23 mouse cellular contexts compared by ENCODE assay signal in the genomic region with DNA sequence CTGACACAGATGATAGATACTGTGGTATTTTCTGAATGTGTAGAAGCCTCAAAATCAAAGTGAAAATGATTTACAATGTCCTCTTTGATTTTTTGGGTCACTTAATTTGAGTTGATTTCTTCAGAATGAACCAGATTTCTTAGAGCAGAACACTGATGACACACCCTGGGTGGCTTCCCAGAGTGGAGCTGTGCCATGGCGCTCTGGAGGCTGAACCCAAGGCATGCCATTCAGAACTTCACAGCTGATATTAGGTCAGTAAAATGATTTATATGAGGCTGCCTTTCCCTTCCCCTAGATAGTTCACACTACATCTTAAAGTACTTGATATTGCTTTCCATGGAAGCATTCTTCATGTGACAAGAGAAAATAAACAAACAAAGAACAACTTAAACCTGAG. TPM values are rescaled to one million over a fixed set of nuclear protein-coding genes. Genes with fewer than 3 reads are reported as not detected.
DNase-seq lines count a peak whose midpoint lies in the region; ATAC-seq and TF ChIP-seq lines count a peak whose summit lies in the region.
"Had no signal": no experiment of that assay in that cellular context is flagged by ENCODE, and none has a peak within 500 bp of the region (broad histone marks: within the 10 kb centered on the region; RNA-seq: fewer than 3 reads in every experiment).

No protein-coding gene starts in this region.

- ATAC-seq in neural tube, embryonic 15.5 days (ENCODE audit: low FRiP score), result no peak
- ATAC-seq: forebrain, embryonic 15.5 days; intestine, embryonic 15.5 days; liver, embryonic 12.5 days; midbrain, embryonic 16.5 days had no signal

- H3K9me3 ChIP-seq in neural tube, embryonic 15.5 days (replicated peaks), result no peaks in the 10 kb centered on the region
- H3K9me3 ChIP-seq: embryonic facial prominence, embryonic 15.5 days; forebrain, embryonic 15.5 days; heart, embryonic 15.5 days; hindbrain, embryonic 15.5 days; intestine, embryonic 15.5 days; kidney, embryonic 15.5 days; limb, embryonic 13.5 days; liver, embryonic 12.5 days; midbrain, embryonic 10.5 days; neural tube, embryonic 13.5 days had no signal

- 67% methylated on average over 1 of the region's 1 CpGs for WGBS in lung, adult 2 months
- WGBS in neural tube, embryonic 15.5 days, result 82% methylated on average over 1 of the region's 1 CpGs

- peak; percentile 4 for DNase-seq in gastrocnemius, adult 18-20 months (ENCODE audit: low spot score)
- no peak for DNase-seq in gastrocnemius, postnatal 4 days (ENCODE audit: low spot score in 2 of 2)
- peak; percentile 13 for DNase-seq in lung, postnatal 36 days
- DNase-seq in lung, adult 2 months, result no peak
- peak; percentile 15 for DNase-seq in adrenal gland, postnatal 25 days
- no peak for DNase-seq in kidney, adult 8-10 months
- DNase-seq: cerebellum, adult 8-10 months; kidney, postnatal 36 days; layer of hippocampus, postnatal 36 days had no signal

- no peaks in the 10 kb centered on the region for H3K36me3 ChIP-seq in neural tube, embryonic 15.5 days
- H3K36me3 ChIP-seq: embryonic facial prominence, embryonic 15.5 days; forebrain, embryonic 15.5 days; heart, embryonic 15.5 days; hindbrain, embryonic 15.5 days; intestine, embryonic 15.5 days; kidney, embryonic 15.5 days; limb, embryonic 13.5 days; liver, embryonic 12.5 days; midbrain, embryonic 10.5 days; neural tube, embryonic 13.5 days had no signal

- TF ChIP-seq CTCF in lung, adult 2 months (IDR thresholded peaks at IDR 0.05; ENCODE audit: insufficient read depth, low read length), result no peak

- no peaks in the 10 kb centered on the region for H3K27me3 ChIP-seq in neural tube, embryonic 15.5 days (replicated peaks)
- H3K27me3 ChIP-seq: embryonic facial prominence, embryonic 15.5 days; forebrain, embryonic 15.5 days; heart, embryonic 15.5 days; hindbrain, embryonic 15.5 days; intestine, embryonic 15.5 days; kidney, embryonic 15.5 days; limb, embryonic 13.5 days; liver, embryonic 12.5 days; neural tube, embryonic 13.5 days had no signal

- no peak overlapping the region for H3K27ac ChIP-seq in neural tube, embryonic 15.5 days (replicated peaks)
- H3K27ac ChIP-seq: embryonic facial prominence, embryonic 15.5 days; forebrain, embryonic 15.5 days; heart, embryonic 15.5 days; hindbrain, embryonic 15.5 days; intestine, embryonic 15.5 days; kidney, embryonic 15.5 days; limb, embryonic 13.5 days; liver, embryonic 12.5 days; midbrain, embryonic 10.5 days; neural tube, embryonic 13.5 days had no signal

- no peak overlapping the region for H3K4me2 ChIP-seq in neural tube, embryonic 15.5 days
- H3K4me2 ChIP-seq: embryonic facial prominence, embryonic 15.5 days; forebrain, embryonic 15.5 days; heart, embryonic 15.5 days; hindbrain, embryonic 15.5 days; intestine, embryonic 15.5 days; kidney, embryonic 15.5 days; limb, embryonic 13.5 days; liver, embryonic 12.5 days; neural tube, embryonic 13.5 days had no signal

- no peak overlapping the region for H3K4me3 ChIP-seq in lung, adult 2 months (replicated peaks; ENCODE audit: extremely low read depth, low read depth, low read length)
- H3K4me3 ChIP-seq in neural tube, embryonic 15.5 days (replicated peaks), result no peak overlapping the region
- H3K4me3 ChIP-seq: embryonic facial prominence, embryonic 15.5 days; forebrain, embryonic 15.5 days; heart, embryonic 15.5 days; hindbrain, embryonic 15.5 days; intestine, embryonic 15.5 days; kidney, embryonic 15.5 days; limb, embryonic 13.5 days; liver, embryonic 12.5 days; midbrain, embryonic 10.5 days; myocyte; neural tube, embryonic 13.5 days had no signal

- TF ChIP-seq POLR2A in lung, adult 2 months (IDR thresholded peaks at IDR 0.05; ENCODE audit: borderline replicate concordance, extremely low read depth, low read depth, low read length), result no peak

- no peaks in the 10 kb centered on the region for H3K4me1 ChIP-seq in lung, adult 2 months (ENCODE audit: control insufficient read depth, insufficient read depth, low read length)
- no peaks in the 10 kb centered on the region for H3K4me1 ChIP-seq in neural tube, embryonic 15.5 days
- H3K4me1 ChIP-seq: embryonic facial prominence, embryonic 15.5 days; forebrain, embryonic 15.5 days; heart, embryonic 15.5 days; hindbrain, embryonic 15.5 days; intestine, embryonic 15.5 days; kidney, embryonic 15.5 days; limb, embryonic 13.5 days; liver, embryonic 12.5 days; midbrain, embryonic 10.5 days; neural tube, embryonic 13.5 days had no signal

- H3K9ac ChIP-seq in neural tube, embryonic 15.5 days (replicated peaks), result no peak overlapping the region
- H3K9ac ChIP-seq: embryonic facial prominence, embryonic 15.5 days; forebrain, embryonic 15.5 days; heart, embryonic 15.5 days; hindbrain, embryonic 15.5 days; intestine, embryonic 15.5 days; kidney, embryonic 15.5 days; limb, embryonic 13.5 days; liver, embryonic 12.5 days; neural tube, embryonic 13.5 days had no signal

RNA-seq across cellular contexts. Expression of gene Sdk1, which starts 23.0 kb away (rescaled TPM):
- total RNA-seq in gastrocnemius, adult 18-20 months (2021), result 1 to 10 TPM in 1 of 2 experiments, under 1 TPM in 1; 0.89 to 1.2 TPM
- total RNA-seq in gastrocnemius, postnatal 4 days (2021), result 10 to 100 TPM; 13.5 to 15.7 TPM
- polyA plus RNA-seq in lung, adult 2 months (2012; rRNA removed), result 1.8 TPM in 2 replicates
- total RNA-seq in adrenal gland, postnatal 25 days (2021), result 9.8 and 18.3 TPM in 2 replicates
- 2.7 TPM in 2 replicates for polyA plus RNA-seq in neural tube, embryonic 15.5 days (2015; fragmentation: Nextera tagmentation; extraction: Ambion mirVana)
- total RNA-seq: common myeloid progenitor, adult 5-6 weeks had no signal

Comparison
In these comparisons a context has a peak if more than half of its experiments do, and no peak if none do; other contexts are left out.
1. DNase-seq: peak in gastrocnemius, adult 18-20 months (single experiment), lung, postnatal 36 days (single experiment) and adrenal gland, postnatal 25 days (single experiment); none in gastrocnemius, postnatal 4 days (0 of 2), lung, adult 2 months (single experiment) and kidney, adult 8-10 months (0 of 2).